Mouse (Mus musculus): Measurements from ENCODE around the gene Radil.

- no peak for TF ChIP-seq CTCF (IDR thresholded peaks at IDR 0.05)
- TF ChIP-seq EP300 (IDR thresholded peaks at IDR 0.05; ENCODE audit: insufficient read depth, low read depth, low read length) = no peak
- no peak for TF ChIP-seq POLR2A (IDR thresholded peaks at IDR 0.05; ENCODE audit: insufficient read depth, low read depth, low read length)
Observed at GRCm38 (mm10) chr5:142555866-142556265, 5.0 kb upstream of the Radil start.
